Mouse (Mus musculus) testis, adult 2 months (tissue): ENCODE results near the gene Apobec1.

Source experiments
- CTCF ChIP-seq: fragments of 200-500 bp; IDR thresholded peaks from 2 replicates; pipeline ENCODE4 v1.5.1; 2012; ENCODE audit warnings: low read depth, mild to moderate bottlenecking, inconsistent platforms, low read length, moderate library complexity; ENCODE audit not compliant: control insufficient read depth, insufficient read depth, insufficient replicate concordance
- POLR2A ChIP-seq: fragments of 200-500 bp; IDR thresholded peaks from 2 replicates; pipeline ENCODE4 v1.6.1; 2012; ENCODE audit warnings: low read depth, mild to moderate bottlenecking, inconsistent platforms, low read length, moderate library complexity; ENCODE audit not compliant: control insufficient read depth

DNA sequence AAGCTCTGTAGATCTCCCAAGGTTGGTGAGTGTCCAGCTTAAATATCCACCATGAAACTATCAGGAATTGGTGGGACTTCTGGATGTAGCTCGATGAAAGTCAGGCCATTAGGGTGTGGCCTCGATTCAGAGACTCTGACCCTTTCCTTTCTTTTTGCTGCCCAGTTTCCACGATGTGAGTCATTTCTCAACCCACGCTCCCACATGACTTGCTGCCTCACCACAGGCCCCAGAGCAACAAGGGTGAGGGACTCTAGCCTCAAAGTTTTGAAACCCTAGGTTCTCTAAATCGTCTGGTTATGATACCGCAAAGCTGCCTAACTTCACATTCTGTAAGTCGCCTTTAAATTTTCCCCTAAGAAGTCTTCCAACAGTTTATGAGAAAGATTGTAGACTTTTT, 33.1 kb upstream of the Apobec1 start:
- TF ChIP-seq POLR2A = no peak
- TF ChIP-seq CTCF = no peak
